Mouse (Mus musculus) ZHBTc4 (cell line): Measurements from ENCODE around the gene Myl12a.

Source experiments
- DNase-seq: peaks from one replicate; pipeline ENCODE4 v3.0.0-alpha.2; 2011; ENCODE audit warnings: low read depth, low spot score

Myl12a gene

DNA sequence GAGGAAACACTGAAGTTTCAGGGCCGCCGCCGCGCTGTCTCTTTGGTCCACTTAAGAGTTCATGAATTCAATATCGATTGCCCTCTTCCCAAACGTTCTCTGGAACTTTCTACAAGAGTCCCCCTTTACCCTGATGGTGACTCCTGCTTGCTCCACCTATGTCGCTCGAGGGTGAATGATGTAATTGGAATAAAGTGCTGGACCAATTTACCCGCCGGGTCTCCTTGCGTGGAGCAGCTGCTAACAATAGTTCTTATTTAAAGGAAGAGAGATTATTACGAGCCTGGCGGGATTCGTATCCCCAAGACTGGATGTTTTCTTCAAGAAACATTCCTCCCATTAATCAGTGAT lies at the start of gene Myl12a:
Gene Myl12a, minus strand, starts transcription at position 135 of the 351 bp plus-strand sequence.
- no peak for DNase-seq

DNA sequence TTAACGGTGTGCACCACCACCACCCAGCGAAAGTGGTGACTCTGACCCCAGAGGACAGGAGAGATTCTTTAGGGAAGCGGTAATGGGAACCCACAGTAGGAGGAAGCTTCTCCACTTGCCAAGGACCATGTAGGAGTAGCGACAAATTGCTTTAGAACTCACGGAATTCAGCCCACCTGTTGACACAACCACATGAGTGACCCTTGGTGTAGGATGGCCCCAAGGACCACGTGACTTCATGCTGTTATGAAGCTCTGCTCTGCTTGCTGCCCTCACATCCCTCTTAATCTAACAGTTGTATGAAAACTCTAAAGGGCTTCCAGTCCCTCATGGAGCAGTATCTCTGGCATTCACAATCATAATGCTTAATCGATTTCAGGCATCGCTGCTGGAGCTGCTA lies 46.6 kb upstream of the Myl12a start:
- DNase-seq: no peak

DNA sequence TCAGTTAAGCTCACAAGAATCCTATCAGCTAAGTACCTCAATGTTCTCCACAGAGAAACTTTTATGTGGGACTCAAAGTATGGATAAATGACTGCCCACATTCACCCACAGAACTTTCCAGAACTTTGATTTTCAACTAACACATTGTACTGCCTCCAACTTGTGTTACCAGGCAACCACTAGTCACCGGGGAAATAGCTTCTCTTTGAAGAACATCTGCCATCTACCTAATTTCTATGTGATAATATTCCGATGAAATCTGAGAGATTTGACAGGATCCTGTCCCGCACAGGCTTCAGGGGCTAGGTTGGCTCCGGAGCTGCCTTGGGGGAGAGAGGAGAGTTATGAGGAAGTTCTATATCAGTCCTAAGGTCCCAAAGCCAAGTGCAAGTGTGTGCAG lies 44.2 kb upstream of the Myl12a start:
- DNase-seq: no peak

DNA sequence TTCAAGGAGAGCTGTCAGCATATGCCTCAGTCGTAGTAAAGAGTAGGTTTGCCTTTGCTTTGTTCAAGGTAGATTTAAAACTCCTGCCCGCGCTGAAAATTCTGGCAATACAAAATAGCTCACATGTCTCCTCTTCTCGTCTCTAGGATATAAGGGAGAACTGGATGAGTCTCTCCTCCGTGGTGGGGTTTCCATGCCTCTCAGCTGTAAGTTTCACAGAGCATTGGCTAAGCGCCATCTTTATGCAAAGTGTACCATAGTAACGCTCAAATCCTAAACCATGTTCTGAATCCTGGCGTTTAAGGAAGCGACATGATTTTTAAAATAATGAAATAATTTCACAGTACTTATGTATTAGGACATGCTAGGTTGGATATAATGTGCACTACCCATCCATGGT lies 42.9 kb upstream of the Myl12a start:
- no peak for DNase-seq

DNA sequence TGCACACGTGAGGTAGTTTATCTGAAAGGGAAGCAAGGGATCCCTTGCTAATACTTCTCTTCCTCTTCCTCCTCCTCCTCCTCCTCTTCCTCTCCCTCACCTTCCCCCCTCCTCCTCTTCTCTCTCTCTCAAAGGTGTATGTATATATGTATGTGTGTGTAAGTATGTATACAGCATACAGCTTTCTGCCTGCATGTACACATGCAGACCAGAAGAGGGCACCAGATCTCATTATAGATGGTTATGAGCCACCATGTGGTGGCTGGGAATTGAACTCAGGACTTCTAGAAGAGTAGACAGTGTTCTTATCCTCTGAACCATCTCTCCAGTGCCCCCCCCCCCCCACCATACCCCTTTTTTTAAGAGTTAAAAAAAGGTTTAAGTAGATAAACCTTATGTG lies 40.0 kb upstream of the Myl12a start:
- peak; percentile 24 for DNase-seq

DNA sequence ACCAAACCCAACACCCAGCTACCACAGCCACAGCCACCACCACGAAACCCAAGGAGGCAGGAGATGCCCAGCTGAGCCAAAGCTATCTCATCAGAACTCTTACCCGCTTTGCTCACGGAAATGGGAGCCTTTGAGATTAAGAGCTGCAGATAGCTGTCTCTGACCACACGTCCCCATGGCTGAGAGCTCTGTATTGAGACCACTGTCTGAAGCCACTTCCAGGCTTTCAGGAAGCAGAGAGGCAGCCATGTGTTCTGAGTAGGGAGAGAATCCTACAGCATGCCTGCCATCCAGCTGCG lies 37.9 kb upstream of the Myl12a start:
- no peak for DNase-seq

DNA sequence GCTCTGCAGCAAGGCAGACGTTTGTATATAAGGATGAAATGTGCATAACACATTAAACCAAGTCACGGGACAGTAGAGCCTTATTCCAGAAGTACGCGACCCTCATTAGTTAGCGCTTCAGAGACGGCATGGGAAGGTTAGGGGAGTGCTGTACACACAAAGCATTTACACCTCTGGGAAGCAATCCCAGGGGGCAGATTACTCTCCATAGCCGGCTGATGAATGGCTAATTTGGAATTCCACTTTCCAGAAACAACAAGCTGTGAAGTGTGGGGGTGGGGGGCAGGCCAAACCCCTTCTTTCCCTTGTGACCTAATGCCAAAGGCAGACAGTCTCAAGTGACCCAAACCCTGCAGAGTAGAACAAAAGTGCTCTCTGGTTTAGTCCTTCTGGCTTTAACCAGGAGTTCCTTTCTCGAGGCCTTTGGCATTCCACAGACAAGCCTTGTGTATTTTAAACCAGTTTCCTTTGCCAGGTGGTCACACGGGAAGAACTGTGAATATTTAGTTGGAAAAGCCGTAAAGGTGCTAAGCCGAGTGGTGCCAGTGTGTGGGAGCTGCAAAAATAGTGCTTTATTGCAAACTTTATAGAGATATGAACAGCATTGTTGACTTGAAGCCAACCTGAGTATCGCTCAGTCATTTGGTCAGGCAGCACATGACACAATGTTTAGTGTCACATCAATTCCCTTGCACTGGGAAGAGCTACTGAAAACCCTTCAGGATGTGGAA lies 37.3 kb upstream of the Myl12a start:
- DNase-seq: no peak

DNA sequence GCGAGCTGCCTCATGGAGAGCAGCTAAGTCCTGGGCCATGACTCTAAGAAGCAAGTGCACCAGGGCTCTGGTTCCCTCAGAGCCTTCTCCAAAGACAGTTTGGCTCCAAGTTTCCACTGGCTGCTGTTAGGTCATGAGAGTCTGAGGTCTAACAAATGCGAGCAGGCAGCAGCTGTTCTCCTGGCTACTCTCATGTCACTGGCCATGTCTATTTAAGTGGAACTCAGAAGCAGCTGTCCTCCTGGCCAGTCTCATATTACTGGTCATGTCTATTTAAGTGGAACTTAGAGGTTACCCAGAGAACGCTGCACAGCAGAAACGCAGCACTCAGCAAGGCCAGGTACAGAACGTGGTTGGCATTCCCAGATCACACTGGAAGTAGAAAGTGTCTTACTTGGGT lies 36.1 kb upstream of the Myl12a start:
- DNase-seq: no peak

DNA sequence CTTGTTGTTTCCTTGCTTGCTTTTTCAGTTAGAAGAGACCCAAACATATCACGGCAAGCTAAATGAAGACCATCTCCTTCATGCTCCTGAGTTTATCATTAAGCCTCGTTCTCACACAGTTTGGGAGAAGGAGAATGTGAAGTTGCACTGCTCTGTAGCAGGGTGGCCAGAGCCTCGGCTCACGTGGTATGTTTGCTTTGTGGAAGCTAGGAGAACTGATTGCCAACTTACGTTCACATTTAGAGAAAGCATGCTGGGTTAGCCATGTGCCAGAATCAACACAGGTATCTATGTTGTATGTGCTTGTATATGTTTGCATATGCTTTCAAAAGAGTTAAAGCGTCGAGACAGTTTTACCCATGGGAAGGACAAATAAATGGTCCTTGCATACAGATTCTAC lies 34.5 kb upstream of the Myl12a start:
- no peak for DNase-seq

DNA sequence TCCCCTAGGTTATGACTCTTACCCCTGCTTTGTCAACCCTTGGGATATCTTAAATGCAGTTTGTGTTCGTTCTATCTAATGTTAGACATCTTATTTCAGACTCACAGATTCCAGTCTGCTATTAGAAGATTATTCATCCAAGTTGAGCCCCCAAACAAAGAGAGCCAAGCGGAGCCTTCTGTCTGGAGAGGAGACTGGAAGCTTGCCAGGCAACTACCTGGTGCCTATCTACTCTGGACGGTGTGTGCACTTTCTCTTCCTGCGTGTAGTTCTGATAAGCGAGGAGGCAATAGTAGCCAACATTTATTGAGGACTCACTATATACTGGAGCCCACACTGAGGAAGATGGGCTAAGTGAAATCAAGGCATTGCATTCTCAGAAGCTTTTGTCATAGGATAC lies 31.8 kb upstream of the Myl12a start:
- DNase-seq: no peak

DNA sequence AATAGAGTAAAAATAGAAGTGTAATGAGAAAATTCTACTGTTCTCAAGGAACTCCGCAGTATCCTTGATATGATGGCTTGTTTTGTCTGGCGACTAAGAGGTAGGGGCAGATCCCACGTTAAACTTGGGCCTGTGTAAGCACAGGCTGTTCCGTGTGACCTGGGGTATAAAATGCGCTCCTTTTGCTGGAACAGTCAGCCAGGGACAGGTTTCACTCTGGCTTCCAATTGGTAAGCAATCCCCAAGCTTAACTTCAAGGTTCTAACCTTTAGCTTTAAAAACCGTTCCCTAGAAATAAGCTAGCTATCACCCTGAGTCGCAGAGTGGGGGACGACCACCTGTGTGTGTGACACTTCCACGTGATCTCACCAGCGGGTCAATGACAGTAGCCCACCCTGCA lies 30.0 kb upstream of the Myl12a start:
- DNase-seq: no peak

DNA sequence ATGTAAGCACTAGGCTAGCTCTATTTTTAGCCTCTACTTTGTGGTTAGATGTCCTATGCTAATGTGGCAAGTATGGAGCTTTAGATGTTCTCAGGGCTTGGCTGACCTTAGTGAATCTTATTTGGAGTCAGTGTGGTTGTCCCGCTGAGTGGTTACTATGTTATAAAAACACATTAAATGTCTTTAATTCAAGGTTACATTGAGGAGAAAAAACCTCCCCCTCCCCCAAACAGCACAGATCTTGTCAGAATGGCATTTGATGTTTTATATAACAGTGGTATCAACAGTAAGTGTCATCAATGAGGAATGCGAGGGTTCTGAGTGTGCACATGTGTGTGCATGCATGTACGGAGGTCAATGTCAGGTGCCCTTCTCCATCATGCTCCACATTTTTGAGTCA lies 24.5 kb upstream of the Myl12a start:
- no peak for DNase-seq

DNA sequence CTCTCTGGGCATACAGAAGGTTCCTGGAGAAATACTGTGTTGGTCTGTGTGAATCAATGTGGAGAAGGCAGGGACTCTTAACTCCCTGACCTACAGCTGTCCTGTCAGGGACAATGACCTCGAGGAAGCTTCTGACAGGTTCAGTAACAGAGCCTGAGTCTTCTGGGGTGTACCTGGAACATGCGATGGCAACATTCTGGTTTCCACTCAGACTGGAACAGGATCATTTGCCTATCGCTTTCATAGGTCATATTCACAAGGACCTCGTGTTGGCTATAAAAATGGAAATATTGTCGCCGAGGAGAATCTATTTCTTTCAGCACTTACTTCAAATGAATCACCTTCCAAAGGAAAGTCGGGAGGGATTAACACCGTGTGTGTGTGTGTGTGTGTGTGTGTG lies 23.2 kb upstream of the Myl12a start:
- no peak for DNase-seq

DNA sequence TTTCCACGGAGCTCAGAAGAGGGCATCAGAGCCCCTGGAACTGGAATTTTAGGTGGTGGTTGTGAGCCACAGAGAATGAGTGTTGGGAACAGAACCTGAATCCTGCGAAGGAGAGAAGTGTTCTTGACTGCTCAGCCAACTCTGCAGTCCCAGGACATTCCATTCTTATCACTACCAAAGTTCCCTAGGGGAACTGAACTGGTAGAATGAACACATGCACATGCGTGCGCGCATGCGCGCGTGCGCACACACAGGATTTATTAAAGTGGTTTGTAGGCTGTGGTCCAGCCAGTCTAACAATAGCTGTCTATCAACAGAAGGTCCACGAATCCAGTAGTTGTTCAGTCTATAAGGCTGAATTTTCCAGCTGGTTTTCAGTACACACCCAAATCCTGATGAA lies 21.4 kb upstream of the Myl12a start:
- DNase-seq: no peak

DNA sequence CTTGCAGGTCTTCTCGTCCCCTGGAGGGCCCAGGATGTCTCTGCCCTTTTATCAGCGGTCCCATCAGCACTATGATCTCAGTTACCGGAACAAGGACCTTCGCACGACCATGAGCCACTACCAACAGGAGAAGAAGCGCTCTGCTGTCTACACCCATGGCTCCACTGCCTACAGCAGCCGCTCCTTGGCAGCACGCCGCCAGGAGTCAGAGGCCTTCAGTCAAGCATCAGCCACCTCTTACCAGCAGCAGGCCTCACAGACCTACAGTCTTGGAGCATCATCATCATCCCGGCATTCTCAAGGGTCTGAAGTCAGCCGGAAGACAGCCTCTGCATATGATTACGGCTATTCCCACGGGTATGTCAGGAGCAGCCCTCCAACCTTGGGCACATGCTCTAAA lies 20.2 kb upstream of the Myl12a start:
- DNase-seq: no peak

DNA sequence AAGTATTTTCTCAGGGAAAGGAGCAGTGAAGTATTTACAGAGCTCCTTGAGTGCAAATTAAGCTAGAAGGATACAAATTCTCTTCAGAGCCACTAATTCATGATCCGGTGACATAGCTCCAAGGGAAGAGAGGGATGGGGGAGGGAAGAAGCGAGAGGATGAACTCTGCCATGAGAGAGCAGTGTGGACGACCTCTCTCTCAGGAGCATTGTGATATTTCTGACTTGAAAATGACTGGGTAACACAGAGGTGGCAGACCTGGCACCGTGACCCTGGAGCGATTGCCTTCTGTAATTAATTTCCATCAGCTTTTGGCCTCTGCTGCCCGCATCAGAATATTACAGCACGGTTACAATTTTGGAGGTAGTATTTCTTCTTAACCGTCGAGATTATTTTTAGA lies 17.2 kb upstream of the Myl12a start:
- no peak for DNase-seq

DNA sequence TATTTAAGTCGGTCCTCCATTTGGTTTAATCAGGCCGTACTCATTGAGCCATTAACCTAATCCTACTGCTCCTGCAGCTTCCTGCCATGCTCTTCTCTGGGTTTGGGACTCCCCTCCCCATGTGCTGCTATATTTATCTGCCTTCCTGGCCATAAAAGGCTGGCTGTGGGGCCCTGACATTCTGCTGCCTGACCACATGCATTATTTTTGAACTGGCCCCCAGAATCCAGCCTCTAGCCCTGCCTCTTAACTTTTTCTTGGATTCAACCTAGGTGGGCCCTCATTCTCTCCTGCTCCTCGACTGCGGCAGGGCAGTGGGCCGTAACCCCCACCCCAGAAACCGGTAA lies 16.6 kb upstream of the Myl12a start:
- DNase-seq: no peak

DNA sequence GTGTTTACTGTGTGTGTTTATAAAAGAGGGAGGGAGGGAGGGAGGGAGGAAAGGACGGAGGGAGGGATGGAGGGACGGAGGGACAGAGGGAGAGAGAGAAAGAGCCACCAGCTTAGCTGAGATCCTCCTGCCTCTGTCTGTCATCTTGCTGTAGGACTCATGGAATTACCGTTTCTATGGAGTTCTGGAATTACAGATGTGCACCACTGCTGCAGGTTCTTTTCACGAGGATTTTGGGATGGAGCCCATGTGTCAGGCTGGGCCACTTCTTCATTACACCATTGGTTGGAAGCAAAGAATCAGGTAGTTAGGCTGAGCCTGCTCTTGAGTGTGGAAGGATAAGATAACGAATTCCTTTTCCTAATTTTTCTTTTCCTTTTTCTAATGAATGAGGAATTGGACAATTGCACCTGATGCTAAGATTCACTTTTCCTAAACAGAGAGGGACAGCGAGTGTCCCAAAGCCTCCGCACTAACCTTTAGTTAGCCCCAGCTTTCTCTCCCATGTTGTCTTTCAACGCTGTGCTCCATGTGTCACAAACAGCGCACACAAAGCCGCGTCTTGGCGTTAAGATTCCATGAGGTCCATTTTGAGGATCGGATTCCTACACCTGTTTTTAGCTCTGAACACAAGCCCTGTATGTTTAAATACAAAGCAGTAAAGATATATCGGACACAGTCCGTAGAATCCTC lies 16.1 kb upstream of the Myl12a start:
- no peak for DNase-seq

DNA sequence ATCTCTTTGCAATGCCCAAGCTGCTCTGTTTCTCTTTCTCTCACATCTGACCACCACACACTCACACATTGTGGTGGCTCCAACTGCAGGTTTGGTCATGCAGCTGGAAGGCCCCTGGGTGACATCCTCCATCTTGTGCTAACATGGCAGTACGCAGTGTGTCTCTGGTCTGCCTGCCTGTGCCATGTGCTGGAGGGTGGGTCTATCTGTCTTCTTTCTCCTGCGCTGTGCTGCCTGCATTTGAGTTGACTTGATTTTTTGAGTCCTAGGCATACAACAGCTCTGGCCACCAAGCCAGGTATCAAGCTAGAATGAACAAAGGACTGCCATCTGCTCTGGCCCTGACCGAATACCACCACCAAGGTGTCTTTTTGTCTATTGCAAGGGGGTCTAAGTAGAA lies 15.5 kb upstream of the Myl12a start:
- no peak for DNase-seq

DNA sequence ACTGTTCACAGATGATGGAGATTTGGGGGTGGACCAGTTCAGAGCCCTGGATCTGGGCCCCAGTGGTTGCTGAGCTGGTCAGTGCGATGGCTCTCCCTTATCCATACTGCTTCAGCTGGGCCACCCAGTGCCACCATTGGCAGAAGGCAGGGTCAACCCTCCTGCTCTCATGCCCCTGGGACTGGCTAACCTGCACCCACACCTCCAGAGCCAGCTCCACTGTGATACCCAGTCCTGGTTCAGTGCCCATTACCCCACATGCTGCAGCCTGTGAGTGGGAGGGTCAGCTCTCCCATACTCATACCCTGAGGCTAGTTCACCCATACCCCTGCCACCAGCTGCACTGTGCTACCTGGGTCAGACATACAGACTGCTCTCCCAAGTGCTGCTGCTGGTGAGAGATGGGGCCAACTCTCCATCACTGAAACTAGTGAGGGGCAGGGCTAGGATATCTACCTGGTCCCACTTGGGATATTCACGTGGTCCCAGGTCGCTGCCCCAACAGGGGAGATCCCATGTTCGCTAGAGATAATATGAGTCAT lies 14.8 kb upstream of the Myl12a start:
- no peak for DNase-seq

DNA sequence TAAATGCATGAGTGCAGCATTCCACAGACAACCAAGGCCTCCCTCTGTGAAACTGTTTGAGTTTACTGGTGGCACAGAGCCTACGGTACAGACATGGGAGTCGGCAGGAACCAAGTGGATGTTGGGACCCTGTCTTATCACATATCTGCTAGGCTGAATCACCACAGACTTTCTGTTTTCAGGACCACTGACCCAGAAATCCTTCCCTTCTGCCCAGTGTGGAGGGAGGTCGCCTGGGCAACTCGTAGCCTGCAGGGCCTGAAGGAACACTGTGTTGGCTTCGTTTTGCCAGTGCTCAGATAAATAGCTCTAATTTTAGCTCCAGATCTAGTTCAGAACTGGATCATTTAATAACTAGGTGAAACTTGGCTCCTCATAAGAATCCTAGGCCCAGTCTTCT lies 12.2 kb upstream of the Myl12a start:
- DNase-seq: no peak

DNA sequence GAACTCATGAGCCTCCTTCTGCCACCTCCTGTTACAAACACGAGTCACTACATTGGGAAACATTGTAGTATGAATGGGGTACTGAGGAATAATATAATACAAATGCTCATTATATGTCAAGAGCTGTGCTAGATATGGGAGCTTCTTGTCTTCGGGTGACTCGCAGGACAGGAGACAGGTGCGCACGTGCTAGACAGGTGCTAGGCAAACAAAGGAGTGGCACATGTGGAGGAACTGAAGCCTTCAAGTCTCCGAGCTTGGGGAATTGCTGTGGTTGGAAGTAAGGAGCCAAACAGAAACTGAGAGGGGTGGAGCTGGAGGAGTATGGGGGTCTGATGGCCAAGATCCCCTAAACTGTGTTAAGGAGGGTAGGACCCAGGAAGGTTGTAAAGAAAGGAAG lies 10.4 kb upstream of the Myl12a start:
- DNase-seq: no peak

DNA sequence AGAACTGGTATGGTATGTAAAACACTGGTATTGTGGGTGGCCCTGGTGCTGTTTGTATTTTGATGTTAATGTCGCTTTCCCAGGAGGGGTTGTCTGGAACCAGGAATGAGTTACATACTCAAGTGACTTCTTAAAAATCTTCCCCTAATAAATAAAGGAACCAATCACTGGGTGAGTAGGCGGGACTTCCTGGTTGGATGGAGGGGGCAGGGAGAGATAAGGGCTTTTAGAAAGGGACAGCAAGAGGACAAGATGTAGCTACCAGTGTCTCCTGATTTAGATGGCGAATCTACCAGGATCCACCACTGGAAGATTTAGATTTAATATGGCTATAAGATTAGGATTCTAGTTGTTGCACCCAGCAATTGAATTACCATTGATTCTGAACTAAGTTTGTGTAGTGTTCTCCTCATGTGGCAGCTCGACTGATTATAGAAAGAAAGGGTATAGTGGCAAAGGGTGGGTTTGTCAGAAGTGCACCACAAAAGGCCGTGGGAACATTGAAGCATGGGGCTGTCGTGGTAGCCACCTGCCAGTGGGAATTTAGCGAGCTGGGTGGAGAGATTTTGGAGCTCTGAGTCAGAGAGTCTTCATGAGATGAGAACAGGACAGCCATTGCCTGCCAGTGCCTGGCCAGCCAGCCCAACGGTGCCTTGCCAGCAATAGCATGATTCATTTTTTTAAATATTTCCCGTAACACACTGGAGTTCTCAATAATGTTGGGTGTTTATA lies 9.4 kb upstream of the Myl12a start:
- DNase-seq: no peak
